Mouse (Mus musculus) myocyte (in vitro differentiated cells): ENCODE measurements around the gene Dnmt3b. TPM values are rescaled to one million over a fixed set of nuclear protein-coding genes. Genes with fewer than 3 reads are reported as not detected.
"Not testable (repeated sequence)": the region's sequence is repeated elsewhere in the genome, so short reads cannot be mapped to it uniquely, and the experiment has no call there.

ENCODE experiments used
- H3K27me3 ChIP-seq: one replicate; pipeline ENCODE4 v1.6.1; 2011; ENCODE audit not compliant: control insufficient read depth, insufficient read depth, insufficient read length
- H3K36me3 ChIP-seq: one replicate; pipeline ENCODE4 v1.6.1; 2011; ENCODE audit not compliant: control insufficient read depth, insufficient read depth
- H3K4me2 ChIP-seq: one replicate; pipeline ENCODE4 v1.6.1; 2011; ENCODE audit warnings: low read depth, control low read depth
- H3K4me3 ChIP-seq: one replicate; pipeline ENCODE4 v1.5.1; 2011; ENCODE audit warnings: mild to moderate bottlenecking, control low read depth, moderate library complexity
- H3K79me2 ChIP-seq: one replicate; pipeline ENCODE4 v1.6.1; 2011; ENCODE audit not compliant: control insufficient read depth, insufficient read depth
- H3ac ChIP-seq: one replicate; pipeline ENCODE4 v1.6.1; 2011; ENCODE audit not compliant: control insufficient read depth, insufficient read length
- CEBPB ChIP-seq: IDR thresholded peaks from 2 replicates; pipeline ENCODE4 v1.6.1; 2011; ENCODE audit warnings: mild to moderate bottlenecking, moderate library complexity; ENCODE audit not compliant: poor library complexity, insufficient read depth, severe bottlenecking
- E2F4 ChIP-seq: IDR thresholded peaks from one replicate; pipeline ENCODE4 v1.6.1; 2011; ENCODE audit warnings: mild to moderate bottlenecking, control low read depth, moderate library complexity; ENCODE audit not compliant: insufficient read depth
- MAX ChIP-seq: IDR thresholded peaks from one replicate; pipeline ENCODE4 v1.6.1; 2011; ENCODE audit warnings: low read depth, mild to moderate bottlenecking, control low read depth
- MYOD1 ChIP-seq, 3 experiments: IDR thresholded peaks; one replicate each; pipeline ENCODE4 v1.6.1; 2011; ENCODE audit warnings: control low read depth in 2 of 3, low read depth in 2 of 3, mild to moderate bottlenecking in 2 of 3, moderate library complexity in 1 of 3; ENCODE audit not compliant: insufficient read length in 2 of 3, control insufficient read depth in 1 of 3
- MYOG ChIP-seq, 3 experiments: IDR thresholded peaks; one replicate each; pipeline ENCODE4 v1.6.1; 2011; ENCODE audit warnings: control low read depth in 2 of 3, low read depth in 2 of 3, mild to moderate bottlenecking in 2 of 3; ENCODE audit not compliant: insufficient read length in 2 of 3, control insufficient read depth in 1 of 3, insufficient read depth in 1 of 3
- POLR2A ChIP-seq: IDR thresholded peaks from one replicate; pipeline ENCODE4 v1.6.1; 2011; ENCODE audit warnings: low read depth, mild to moderate bottlenecking, control low read depth, moderate library complexity; ENCODE audit not compliant: insufficient read length
- POLR2AphosphoS2 ChIP-seq: IDR thresholded peaks from one replicate; pipeline ENCODE4 v1.6.1; 2011; ENCODE audit warnings: low read depth, control low read depth; ENCODE audit not compliant: insufficient read length
- REST ChIP-seq: IDR thresholded peaks from one replicate; pipeline ENCODE4 v1.6.1; 2011; ENCODE audit warnings: mild to moderate bottlenecking, control low read depth, moderate library complexity; ENCODE audit not compliant: insufficient read depth, insufficient read length
- SRF ChIP-seq: IDR thresholded peaks from one replicate; pipeline ENCODE4 v1.6.1; 2011; ENCODE audit warnings: low read depth; ENCODE audit not compliant: control insufficient read depth, insufficient read length
- TCF12 ChIP-seq: IDR thresholded peaks from one replicate; pipeline ENCODE4 v1.6.1; 2011; ENCODE audit warnings: mild to moderate bottlenecking, control low read depth; ENCODE audit not compliant: poor library complexity, insufficient read depth, severe bottlenecking
- TCF3 ChIP-seq: IDR thresholded peaks from one replicate; pipeline ENCODE4 v1.6.1; 2011; ENCODE audit warnings: low read depth, control low read depth; ENCODE audit not compliant: insufficient read length
- USF1 ChIP-seq: IDR thresholded peaks from one replicate; pipeline ENCODE4 v1.6.1; 2011; ENCODE audit warnings: low read depth, mild to moderate bottlenecking, control low read depth, moderate library complexity
- polyA plus RNA-seq: library from polyadenylated mRNA; unstranded; fragments of >200 nt; fragmentation: generic; extraction: Trizol; gene quantifications from one replicate; pipeline ENCODE4 v1.2.1, GENCODE M21; 2012; ENCODE audit warnings: missing spikeins

Dnmt3b gene
- polyA plus RNA-seq, 1 experiment: 0.62 TPM

DNA sequence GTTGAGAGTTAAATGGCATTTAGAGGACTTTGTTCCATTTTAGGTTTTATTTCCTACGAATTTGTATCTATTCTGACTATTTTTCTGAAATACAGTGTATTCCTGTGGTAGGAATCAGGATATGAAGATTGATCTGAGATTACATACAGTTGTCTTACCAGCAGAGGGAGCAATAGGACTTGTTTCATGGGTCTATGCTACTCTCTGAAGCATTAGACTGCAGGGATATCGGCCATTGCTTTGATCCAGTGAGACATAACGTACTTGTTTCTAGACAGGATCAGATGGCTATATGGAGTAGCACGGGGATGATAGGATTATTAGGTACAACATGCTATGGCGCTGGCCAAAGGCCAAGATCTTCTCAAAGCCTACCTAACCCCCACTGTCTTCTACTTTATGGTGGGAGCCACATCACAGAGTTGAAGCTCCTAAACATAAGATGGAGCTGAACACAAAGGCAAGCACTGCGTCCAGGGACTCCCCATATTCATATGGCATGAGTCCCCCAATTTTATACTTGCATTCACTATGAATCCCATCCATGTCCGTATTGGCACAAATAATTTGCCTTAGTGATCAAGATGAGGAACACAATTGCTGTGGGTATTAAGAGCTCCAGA lies 19.6 kb downstream of the Dnmt3b start:
- no peak overlapping the region for H3ac ChIP-seq
- no peak overlapping the region for H3K4me3 ChIP-seq
- no peak overlapping the region for H3K4me2 ChIP-seq
- H3K27me3 ChIP-seq: no peaks in the 10 kb centered on the region
- TF ChIP-seq USF1 (no peak), TCF12 (no peak), POLR2A (no peak), E2F4 (no peak), POLR2AphosphoS2 (no peak)
- no peaks in the 10 kb centered on the region for H3K36me3 ChIP-seq
- no peaks in the 10 kb centered on the region for H3K79me2 ChIP-seq

DNA sequence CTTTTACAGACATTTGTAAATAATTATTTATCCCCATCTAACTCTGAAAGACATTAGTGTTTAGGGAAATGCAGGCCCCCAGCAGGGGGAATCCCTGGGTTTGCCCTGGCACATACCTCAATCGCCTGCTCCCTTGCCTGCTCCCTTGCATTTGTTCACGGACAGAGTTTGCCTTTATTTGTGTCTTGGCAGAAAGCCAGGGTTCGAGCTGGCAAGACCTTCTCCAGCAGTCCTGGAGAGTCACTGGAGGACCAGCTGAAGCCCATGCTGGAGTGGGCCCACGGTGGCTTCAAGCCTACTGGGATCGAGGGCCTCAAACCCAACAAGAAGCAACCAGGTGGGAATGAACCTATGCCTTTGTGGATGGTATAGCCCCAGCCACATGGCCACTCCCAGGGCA lies 20.9 kb downstream of the Dnmt3b start:
- Histone ChIP-seq H3K4me3 (no peak overlapping the region), H3K36me3 (no peaks in the 10 kb centered on the region), H3K79me2 (no peaks in the 10 kb centered on the region), H3K27me3 (no peaks in the 10 kb centered on the region), H3ac (no peak overlapping the region), H3K4me2 (no peak overlapping the region)
- TF ChIP-seq USF1: no peak
- no peak for TF ChIP-seq TCF12
- no peak for TF ChIP-seq E2F4
- no peak for TF ChIP-seq POLR2A

DNA sequence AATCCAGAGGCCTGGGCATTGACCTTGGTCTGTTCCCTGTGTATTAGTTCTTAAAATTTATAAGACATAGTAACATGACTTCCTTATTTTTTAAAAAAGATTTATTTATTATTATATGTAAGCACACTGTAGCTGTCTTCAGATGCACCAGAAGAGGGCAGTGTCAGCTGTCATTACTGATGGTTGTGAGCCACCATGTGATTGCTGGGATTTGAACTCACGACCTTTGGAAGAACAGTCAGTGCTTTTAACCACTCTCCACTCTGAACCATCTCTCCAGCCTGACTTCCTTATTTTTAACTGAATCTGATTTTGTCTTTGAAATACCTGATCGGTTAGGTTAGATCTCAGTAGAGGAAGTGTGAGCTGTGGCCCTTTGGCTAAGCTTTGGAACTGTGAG lies 23.4 kb downstream of the Dnmt3b start:
- Histone ChIP-seq H3K36me3 (no peaks in the 10 kb centered on the region), H3ac (no peak overlapping the region), H3K79me2 (no peaks in the 10 kb centered on the region), H3K27me3 (no peaks in the 10 kb centered on the region), H3K4me2 (no peak overlapping the region), H3K4me3 (no peak overlapping the region)
- TF ChIP-seq TCF12 (no peak), MYOD1 (IDR thresholded peaks at IDR 0.05; ENCODE audit: control insufficient read depth in 1 of 3, insufficient read length in 2 of 3, low read depth in 2 of 3) (no peak), MAX (no peak), POLR2AphosphoS2 (no peak), REST (no peak), SRF (no peak), POLR2A (no peak), USF1 (no peak), E2F4 (no peak), CEBPB (no peak)

DNA sequence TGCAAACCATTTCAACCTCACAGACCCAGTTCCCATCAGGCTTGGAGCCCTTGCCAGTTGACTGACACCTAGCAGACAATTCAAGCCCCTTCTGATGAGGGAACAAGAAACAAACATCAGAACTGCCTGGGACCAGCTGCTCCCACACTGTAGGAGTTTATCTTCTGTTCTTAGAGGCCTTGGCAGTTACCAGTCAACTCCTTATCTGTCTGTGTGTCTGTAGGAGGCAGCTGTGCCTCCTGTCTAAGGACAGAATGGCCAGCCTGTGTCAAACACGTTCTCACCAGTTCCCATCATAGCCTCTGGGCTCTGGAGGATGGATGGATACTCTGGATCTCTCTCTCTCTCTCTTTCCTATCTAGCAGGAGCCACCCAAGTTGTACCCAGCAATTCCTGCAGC lies 26.1 kb downstream of the Dnmt3b start:
- H3ac ChIP-seq, H3K27me3 ChIP-seq, H3K79me2 ChIP-seq, H3K4me2 ChIP-seq, H3K36me3 ChIP-seq, H3K4me3 ChIP-seq: not testable (repeated sequence)

DNA sequence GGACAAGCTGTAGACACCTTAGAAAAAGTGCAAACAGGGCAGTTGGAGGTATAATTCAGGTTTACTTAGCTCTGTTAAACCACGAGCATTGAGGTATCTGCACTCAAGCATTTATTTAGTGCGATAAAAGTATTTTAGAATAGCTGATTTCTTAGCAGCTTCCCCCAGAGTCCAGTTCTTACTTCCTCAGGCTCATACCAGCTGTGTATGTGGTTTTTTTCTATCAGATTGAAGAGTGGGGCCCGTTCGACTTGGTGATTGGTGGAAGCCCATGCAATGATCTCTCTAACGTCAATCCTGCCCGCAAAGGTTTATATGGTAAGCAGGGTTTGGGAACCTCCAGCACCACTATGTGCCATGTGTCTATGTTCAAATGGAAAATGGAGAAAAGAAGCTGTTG lies 27.7 kb downstream of the Dnmt3b start:
- Histone ChIP-seq H3ac (no peak overlapping the region), H3K4me3 (no peak overlapping the region), H3K27me3 (no peaks in the 10 kb centered on the region), H3K36me3 (no peaks in the 10 kb centered on the region), H3K4me2 (no peak overlapping the region), H3K79me2 (no peaks in the 10 kb centered on the region)
- TF ChIP-seq MYOG (IDR thresholded peaks at IDR 0.05; ENCODE audit: control insufficient read depth in 1 of 3, insufficient read depth in 1 of 3, insufficient read length in 2 of 3, low read depth in 2 of 3): no peak

DNA sequence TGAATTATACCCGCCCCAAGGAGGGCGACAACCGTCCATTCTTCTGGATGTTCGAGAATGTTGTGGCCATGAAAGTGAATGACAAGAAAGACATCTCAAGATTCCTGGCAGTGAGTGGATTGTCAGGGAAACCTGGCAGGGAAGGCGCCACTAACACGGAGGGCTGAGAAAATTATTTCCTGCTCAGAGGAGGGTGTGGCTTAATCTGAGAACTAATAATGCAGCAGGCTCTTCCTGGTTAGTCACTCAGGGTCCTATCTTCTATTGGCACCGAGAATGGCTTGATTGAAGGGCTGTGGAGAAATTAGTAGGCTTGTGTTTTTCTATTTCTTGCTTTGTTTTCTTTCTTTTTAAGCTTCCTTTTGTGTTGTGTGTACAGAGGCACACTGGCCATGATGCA lies 28.3 kb downstream of the Dnmt3b start:
- Histone ChIP-seq H3K79me2 (no peaks in the 10 kb centered on the region), H3K27me3 (no peaks in the 10 kb centered on the region), H3K4me2 (no peak overlapping the region), H3K4me3 (no peak overlapping the region), H3K36me3 (no peaks in the 10 kb centered on the region), H3ac (no peak overlapping the region)
- TF ChIP-seq E2F4 (no peak), SRF (no peak), MAX (no peak), POLR2AphosphoS2 (no peak), REST (no peak), TCF3 (no peak), POLR2A (no peak), CEBPB (no peak), TCF12 (no peak), MYOD1 (IDR thresholded peaks at IDR 0.05; ENCODE audit: control insufficient read depth in 1 of 3, insufficient read length in 2 of 3, low read depth in 2 of 3) (no peak), MYOG (IDR thresholded peaks at IDR 0.05; ENCODE audit: control insufficient read depth in 1 of 3, insufficient read depth in 1 of 3, insufficient read length in 2 of 3, low read depth in 2 of 3) (no peak), USF1 (no peak)
